Mouse (Mus musculus) cortical plate, adult 2 months (tissue): Measurements from ENCODE around the gene Cdk4.

Source experiments
- CTCF ChIP-seq: fragments of 200-500 bp; IDR thresholded peaks from 2 replicates; pipeline ENCODE4 v1.5.1; 2011; ENCODE audit warnings: mild to moderate bottlenecking, control low read depth, low read length; ENCODE audit not compliant: insufficient read depth; ENCODE audit errors: extremely low read depth
- POLR2A ChIP-seq: fragments of 200-500 bp; IDR thresholded peaks from 2 replicates; pipeline ENCODE4 v1.6.1; 2011; ENCODE audit warnings: mild to moderate bottlenecking, low read length, control low read depth; ENCODE audit not compliant: insufficient read depth; ENCODE audit errors: extremely low read depth

DNA sequence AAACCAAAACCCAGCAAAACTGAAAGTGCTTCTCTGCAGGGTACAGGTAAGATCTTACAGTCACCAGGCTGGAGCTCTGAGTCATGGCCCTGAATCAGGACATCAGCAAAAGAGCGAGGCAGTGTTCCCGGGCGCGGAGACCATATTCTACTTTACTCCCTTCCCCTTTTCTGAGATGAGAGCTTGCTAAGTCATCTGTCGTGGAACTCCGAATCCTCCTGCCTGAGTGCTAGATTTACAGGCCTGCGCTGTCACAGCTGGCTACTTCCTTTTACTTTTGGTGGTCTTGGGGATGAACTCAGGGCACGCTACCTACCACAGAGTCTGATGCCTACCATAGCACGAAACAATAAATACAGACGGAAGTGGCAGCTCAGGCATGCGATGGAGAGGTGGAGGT is 51.1 kb downstream of the Cdk4 start:
- TF ChIP-seq POLR2A (no peak), CTCF (no peak)
